Mouse (Mus musculus) layer of hippocampus, postnatal 10 days (tissue): Measurements from ENCODE around the gene Uvrag. TPM values are rescaled to one million over a fixed set of nuclear protein-coding genes. Genes with fewer than 3 reads are reported as not detected.

Source experiments
- DNase-seq, 2 experiments: peaks; one replicate each; pipeline ENCODE4 v3.0.0; 2021; ENCODE audit warnings: low spot score in 2 of 2
- total RNA-seq, 2 experiments: library from RNA; stranded (reverse); gene quantifications; 2 replicates each; pipeline ENCODE4 v1.2.3; 2021

The Uvrag gene
- total RNA-seq, 2 experiments from 2014 or later: 37.6 to 41.0 TPM

- DNase-seq: no peak
Observed at GRCm38 (mm10) chr7:99025989-99026388, 115.0 kb downstream of the Uvrag start.

- no peak for DNase-seq
Observed at GRCm38 (mm10) chr7:99025265-99025664, 115.7 kb downstream of the Uvrag start.

- DNase-seq: no peak
Observed at GRCm38 (mm10) chr7:99024791-99025190, 116.2 kb downstream of the Uvrag start.

GRCm38 (mm10) chr7:99023931-99024330, 117.0 kb downstream of the Uvrag start:
- DNase-seq: no peak

- DNase-seq: no peak
Observed at GRCm38 (mm10) chr7:99021277-99021676, 119.7 kb downstream of the Uvrag start.

- DNase-seq: no peak
Observed at GRCm38 (mm10) chr7:99020353-99020752, 120.6 kb downstream of the Uvrag start.

GRCm38 (mm10) chr7:99017224-99017844, 123.6 kb downstream of the Uvrag start:
- no peak for DNase-seq

GRCm38 (mm10) chr7:99015914-99016313, 125.0 kb downstream of the Uvrag start:
- DNase-seq: no peak

GRCm38 (mm10) chr7:99015419-99015818, 125.5 kb downstream of the Uvrag start:
- peak; percentile 22 to 24 for DNase-seq

- no peak for DNase-seq
Observed at GRCm38 (mm10) chr7:99014620-99015019, 126.3 kb downstream of the Uvrag start.

- no peak for DNase-seq
Observed at GRCm38 (mm10) chr7:99007506-99008354, 133.2 kb downstream of the Uvrag start.

- DNase-seq: no peak
Observed at GRCm38 (mm10) chr7:99003231-99003630, 137.7 kb downstream of the Uvrag start.

GRCm38 (mm10) chr7:98998722-98999121, 142.2 kb downstream of the Uvrag start:
- no peak for DNase-seq

- no peak for DNase-seq
Observed at GRCm38 (mm10) chr7:98997760-98998159, 143.2 kb downstream of the Uvrag start.

- no peak for DNase-seq
Observed at GRCm38 (mm10) chr7:98996791-98997190, 144.2 kb downstream of the Uvrag start.

GRCm38 (mm10) chr7:98995126-98995727, 145.7 kb downstream of the Uvrag start:
- DNase-seq: no peak

- DNase-seq: no peak
Observed at GRCm38 (mm10) chr7:98994137-98994536, 146.8 kb downstream of the Uvrag start.

GRCm38 (mm10) chr7:98993395-98993794, 147.5 kb downstream of the Uvrag start:
- no peak for DNase-seq

- no peak for DNase-seq
Observed at GRCm38 (mm10) chr7:98991204-98991761, 149.7 kb downstream of the Uvrag start.

GRCm38 (mm10) chr7:98990510-98990909, 150.4 kb downstream of the Uvrag start:
- no peak for DNase-seq

GRCm38 (mm10) chr7:98986962-98987441, 153.9 kb downstream of the Uvrag start:
- DNase-seq: no peak

GRCm38 (mm10) chr7:98985935-98986334, 155.0 kb downstream of the Uvrag start:
- no peak for DNase-seq
